Mouse (Mus musculus) myocyte (in vitro differentiated cells): Measurements from ENCODE around the gene Stat5a. TPM values are rescaled to one million over a fixed set of nuclear protein-coding genes. Genes with fewer than 3 reads are reported as not detected.

ENCODE experiments used
- H3K27me3 ChIP-seq: one replicate; pipeline ENCODE4 v1.6.1; 2011; ENCODE audit not compliant: control insufficient read depth, insufficient read depth, insufficient read length
- H3K36me3 ChIP-seq: one replicate; pipeline ENCODE4 v1.6.1; 2011; ENCODE audit not compliant: control insufficient read depth, insufficient read depth
- H3K4me2 ChIP-seq: one replicate; pipeline ENCODE4 v1.6.1; 2011; ENCODE audit warnings: low read depth, control low read depth
- H3K4me3 ChIP-seq: one replicate; pipeline ENCODE4 v1.5.1; 2011; ENCODE audit warnings: mild to moderate bottlenecking, control low read depth, moderate library complexity
- H3K79me2 ChIP-seq: one replicate; pipeline ENCODE4 v1.6.1; 2011; ENCODE audit not compliant: control insufficient read depth, insufficient read depth
- H3ac ChIP-seq: one replicate; pipeline ENCODE4 v1.6.1; 2011; ENCODE audit not compliant: control insufficient read depth, insufficient read length
- CEBPB ChIP-seq: IDR thresholded peaks from 2 replicates; pipeline ENCODE4 v1.6.1; 2011; ENCODE audit warnings: mild to moderate bottlenecking, moderate library complexity; ENCODE audit not compliant: poor library complexity, insufficient read depth, severe bottlenecking
- E2F4 ChIP-seq: IDR thresholded peaks from one replicate; pipeline ENCODE4 v1.6.1; 2011; ENCODE audit warnings: mild to moderate bottlenecking, control low read depth, moderate library complexity; ENCODE audit not compliant: insufficient read depth
- MAX ChIP-seq: IDR thresholded peaks from one replicate; pipeline ENCODE4 v1.6.1; 2011; ENCODE audit warnings: low read depth, mild to moderate bottlenecking, control low read depth
- MYOD1 ChIP-seq, 3 experiments: IDR thresholded peaks; one replicate each; pipeline ENCODE4 v1.6.1; 2011; ENCODE audit warnings: control low read depth in 2 of 3, low read depth in 2 of 3, mild to moderate bottlenecking in 2 of 3, moderate library complexity in 1 of 3; ENCODE audit not compliant: insufficient read length in 2 of 3, control insufficient read depth in 1 of 3
- MYOG ChIP-seq, 3 experiments: IDR thresholded peaks; one replicate each; pipeline ENCODE4 v1.6.1; 2011; ENCODE audit warnings: control low read depth in 2 of 3, low read depth in 2 of 3, mild to moderate bottlenecking in 2 of 3; ENCODE audit not compliant: insufficient read length in 2 of 3, control insufficient read depth in 1 of 3, insufficient read depth in 1 of 3
- POLR2A ChIP-seq: IDR thresholded peaks from one replicate; pipeline ENCODE4 v1.6.1; 2011; ENCODE audit warnings: low read depth, mild to moderate bottlenecking, control low read depth, moderate library complexity; ENCODE audit not compliant: insufficient read length
- POLR2AphosphoS2 ChIP-seq: IDR thresholded peaks from one replicate; pipeline ENCODE4 v1.6.1; 2011; ENCODE audit warnings: low read depth, control low read depth; ENCODE audit not compliant: insufficient read length
- REST ChIP-seq: IDR thresholded peaks from one replicate; pipeline ENCODE4 v1.6.1; 2011; ENCODE audit warnings: mild to moderate bottlenecking, control low read depth, moderate library complexity; ENCODE audit not compliant: insufficient read depth, insufficient read length
- SRF ChIP-seq: IDR thresholded peaks from one replicate; pipeline ENCODE4 v1.6.1; 2011; ENCODE audit warnings: low read depth; ENCODE audit not compliant: control insufficient read depth, insufficient read length
- TCF12 ChIP-seq: IDR thresholded peaks from one replicate; pipeline ENCODE4 v1.6.1; 2011; ENCODE audit warnings: mild to moderate bottlenecking, control low read depth; ENCODE audit not compliant: poor library complexity, insufficient read depth, severe bottlenecking
- TCF3 ChIP-seq: IDR thresholded peaks from one replicate; pipeline ENCODE4 v1.6.1; 2011; ENCODE audit warnings: low read depth, control low read depth; ENCODE audit not compliant: insufficient read length
- USF1 ChIP-seq: IDR thresholded peaks from one replicate; pipeline ENCODE4 v1.6.1; 2011; ENCODE audit warnings: low read depth, mild to moderate bottlenecking, control low read depth, moderate library complexity
- polyA plus RNA-seq: library from polyadenylated mRNA; unstranded; fragments of >200 nt; fragmentation: generic; extraction: Trizol; gene quantifications from one replicate; pipeline ENCODE4 v1.2.1, GENCODE M21; 2012; ENCODE audit warnings: missing spikeins

The Stat5a gene
- polyA plus RNA-seq = 27.2 TPM

DNA sequence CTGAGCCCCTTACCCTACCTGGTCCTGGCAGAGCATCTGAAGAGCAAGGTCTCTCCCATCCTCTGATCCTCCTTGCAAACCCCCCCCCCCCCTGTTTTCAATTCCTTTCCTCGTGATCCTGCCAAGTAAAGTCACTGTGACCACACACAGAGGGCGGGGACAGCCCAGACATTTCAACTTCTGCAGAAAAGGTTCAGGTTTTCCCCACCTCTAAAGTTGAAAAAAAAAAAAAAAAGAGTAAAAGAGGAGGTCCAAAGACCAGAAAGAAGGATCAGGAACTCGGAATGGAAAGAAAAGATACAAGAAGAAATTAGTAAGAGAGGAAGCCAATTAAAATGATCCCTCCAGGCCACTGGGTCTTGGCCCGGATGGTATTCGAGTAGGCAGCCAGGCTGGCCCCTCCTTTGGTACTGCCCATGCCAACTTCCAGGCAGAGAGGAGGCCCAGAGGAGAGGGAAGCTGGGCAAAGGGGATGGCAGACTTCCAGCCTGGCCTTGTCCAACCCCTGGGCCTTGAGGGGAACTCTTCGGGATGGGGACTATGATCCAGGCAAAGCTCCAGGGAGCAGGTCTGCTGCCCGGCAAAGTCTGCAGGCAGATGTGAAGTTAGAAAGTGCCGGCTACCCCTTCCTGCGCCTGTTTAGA, at the start of gene Stat5a:
Gene Stat5a (plus strand): TSS at position 417 of the 644 bp plus-strand sequence.
- H3K79me2 ChIP-seq = no peaks in the 10 kb centered on the region
- peak within 1 kb of the TSS; percentile 97 for H3K4me2 ChIP-seq
- H3K27me3 ChIP-seq = peaks cover 17% of the 10 kb centered on the region

DNA sequence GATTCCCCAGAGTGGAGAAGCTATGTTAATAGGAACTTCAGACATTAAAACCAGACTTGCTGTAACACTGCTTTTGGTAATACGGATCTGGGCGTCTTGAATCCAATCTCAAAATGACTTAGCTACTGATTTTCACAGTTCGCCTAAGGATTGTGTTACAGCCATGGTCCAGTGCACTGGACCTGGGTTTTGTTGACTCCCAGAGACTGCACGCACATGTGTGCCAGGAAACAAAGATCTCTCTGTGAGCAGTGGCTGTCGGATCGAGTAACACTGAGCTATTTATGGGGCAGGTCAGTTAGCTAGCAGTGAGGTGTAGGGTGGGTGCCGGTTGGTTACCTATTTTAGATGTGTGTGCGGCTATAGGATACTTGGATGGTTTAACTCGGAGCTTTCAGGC, 48.6 kb upstream of the Stat5a start:
- Histone ChIP-seq H3K79me2 (no peaks in the 10 kb centered on the region), H3K4me3 (no peak overlapping the region), H3K27me3 (no peaks in the 10 kb centered on the region), H3K36me3 (no peaks in the 10 kb centered on the region), H3K4me2 (no peak overlapping the region), H3ac (no peak overlapping the region)
- TF ChIP-seq REST = no peak
- TF ChIP-seq POLR2A = no peak
- no peak for TF ChIP-seq CEBPB
- TF ChIP-seq POLR2AphosphoS2 = no peak
- TF ChIP-seq USF1 = no peak
- TF ChIP-seq TCF12 = no peak
- TF ChIP-seq SRF = no peak
- TF ChIP-seq TCF3 = no peak
- TF ChIP-seq MYOG (IDR thresholded peaks at IDR 0.05; ENCODE audit: control insufficient read depth in 1 of 3, insufficient read depth in 1 of 3, insufficient read length in 2 of 3, low read depth in 2 of 3) = peak in 1 of 3 experiments; percentile 17
- TF ChIP-seq MAX = no peak
- peak in 1 of 3 experiments; percentile 21 for TF ChIP-seq MYOD1 (IDR thresholded peaks at IDR 0.05; ENCODE audit: control insufficient read depth in 1 of 3, insufficient read length in 2 of 3, low read depth in 2 of 3)
- TF ChIP-seq E2F4 = no peak

More for the DNA sequence above, at the start of gene Stat5a:
- peak within 1 kb of the TSS; percentile 10 for H3ac ChIP-seq
- H3K4me3 ChIP-seq = peak within 1 kb of the TSS; percentile 39
- no peaks in the 10 kb centered on the region for H3K36me3 ChIP-seq
- TF ChIP-seq CEBPB = no peak
- no peak for TF ChIP-seq POLR2AphosphoS2
- TF ChIP-seq TCF3 = no peak
- no peak for TF ChIP-seq TCF12
- TF ChIP-seq MYOG (IDR thresholded peaks at IDR 0.05; ENCODE audit: control insufficient read depth in 1 of 3, insufficient read depth in 1 of 3, insufficient read length in 2 of 3, low read depth in 2 of 3) = no peak
- TF ChIP-seq USF1 = no peak
- no peak for TF ChIP-seq REST
- no peak for TF ChIP-seq E2F4
- no peak for TF ChIP-seq SRF

DNA sequence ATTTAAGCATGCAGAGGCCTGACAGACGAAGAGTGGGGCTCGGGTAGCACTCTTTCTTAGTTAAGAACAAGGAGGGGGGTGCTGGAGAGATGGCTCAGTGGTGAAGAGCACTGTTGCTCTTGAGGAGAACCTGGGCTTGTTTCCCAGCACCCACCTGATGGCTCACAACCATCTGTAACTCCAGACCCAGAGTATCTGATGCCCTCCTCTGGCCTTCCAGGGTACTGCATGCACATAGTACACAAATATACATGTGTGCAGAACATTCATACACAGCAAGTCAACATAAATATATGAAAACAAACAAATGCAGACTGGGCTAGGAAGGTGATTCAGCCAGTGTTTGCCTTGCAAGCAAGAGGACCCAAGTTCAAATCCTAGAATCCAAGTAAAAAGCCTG, 48.0 kb upstream of the Stat5a start:
- no peaks in the 10 kb centered on the region for H3K27me3 ChIP-seq
- H3ac ChIP-seq = no peak overlapping the region
- H3K79me2 ChIP-seq = no peaks in the 10 kb centered on the region
- H3K4me3 ChIP-seq = no peak overlapping the region
- no peak overlapping the region for H3K4me2 ChIP-seq
- TF ChIP-seq CEBPB = no peak
- TF ChIP-seq MAX = no peak
- no peak for TF ChIP-seq POLR2AphosphoS2
- TF ChIP-seq REST = no peak
- no peak for TF ChIP-seq MYOD1 (IDR thresholded peaks at IDR 0.05; ENCODE audit: control insufficient read depth in 1 of 3, insufficient read length in 2 of 3, low read depth in 2 of 3)
- H3K36me3 ChIP-seq = no peaks in the 10 kb centered on the region

DNA sequence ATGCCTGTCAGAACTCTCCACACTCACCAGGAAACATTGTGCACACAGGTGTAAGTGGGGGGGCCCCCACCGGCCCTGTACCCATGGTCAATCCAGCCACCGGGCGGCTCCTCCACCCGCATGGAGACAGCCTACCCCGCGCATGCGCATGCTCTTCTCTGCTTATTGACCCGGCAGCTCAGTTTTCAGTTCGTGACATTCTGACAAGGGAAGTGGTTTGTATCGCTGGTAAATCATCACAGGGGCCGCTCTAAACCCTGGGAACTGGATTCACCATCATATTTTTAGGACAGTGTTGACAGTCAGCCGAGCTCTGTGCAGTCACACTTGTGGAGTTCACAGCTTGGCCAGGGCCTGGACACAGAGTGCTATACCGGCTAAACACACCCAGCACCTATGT, 44.7 kb upstream of the Stat5a start:
- no peak for TF ChIP-seq SRF
- TF ChIP-seq CEBPB = no peak
- TF ChIP-seq MYOG (IDR thresholded peaks at IDR 0.05; ENCODE audit: control insufficient read depth in 1 of 3, insufficient read depth in 1 of 3, insufficient read length in 2 of 3, low read depth in 2 of 3) = no peak
- no peak for TF ChIP-seq MYOD1 (IDR thresholded peaks at IDR 0.05; ENCODE audit: control insufficient read depth in 1 of 3, insufficient read length in 2 of 3, low read depth in 2 of 3)
- H3K4me3 ChIP-seq = no peak overlapping the region
- no peaks in the 10 kb centered on the region for H3K36me3 ChIP-seq
- H3K27me3 ChIP-seq = no peaks in the 10 kb centered on the region
- H3ac ChIP-seq = no peak overlapping the region
- no peaks in the 10 kb centered on the region for H3K79me2 ChIP-seq
- peak overlapping the region; percentile 28 for H3K4me2 ChIP-seq

DNA sequence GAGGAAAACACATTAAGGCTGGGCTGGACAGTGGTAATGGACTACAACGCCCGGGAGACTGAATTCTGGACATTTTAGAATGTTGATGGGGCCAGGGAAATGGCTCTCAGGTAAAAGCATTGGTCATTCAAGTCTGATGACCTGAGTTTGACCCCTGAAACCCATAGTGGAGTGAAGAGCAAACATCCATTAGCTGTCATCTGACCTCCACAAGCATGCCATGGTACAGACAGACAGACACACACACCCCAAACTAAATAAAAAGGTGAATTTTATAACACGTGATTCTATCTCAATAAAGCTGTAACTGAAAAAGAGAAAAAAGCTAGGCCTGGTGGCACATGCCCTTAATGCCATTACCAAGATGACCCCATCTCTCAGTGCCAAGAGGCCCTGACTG, 42.8 kb upstream of the Stat5a start:
- Histone ChIP-seq H3K4me3 (no peak overlapping the region), H3K36me3 (no peaks in the 10 kb centered on the region), H3K4me2 (no peak overlapping the region), H3K79me2 (no peaks in the 10 kb centered on the region), H3ac (no peak overlapping the region), H3K27me3 (no peaks in the 10 kb centered on the region)
- TF ChIP-seq MYOD1 (IDR thresholded peaks at IDR 0.05; ENCODE audit: control insufficient read depth in 1 of 3, insufficient read length in 2 of 3, low read depth in 2 of 3) = no peak
- TF ChIP-seq POLR2A = no peak
- no peak for TF ChIP-seq SRF
- TF ChIP-seq POLR2AphosphoS2 = no peak
